Mouse (Mus musculus): Measurements from ENCODE around the gene Acly. TPM values are rescaled to one million over a fixed set of nuclear protein-coding genes. Genes with fewer than 3 reads are reported as not detected.

Gene Acly
- polyA plus RNA-seq, 1 experiment, result 24.7 TPM

DNA sequence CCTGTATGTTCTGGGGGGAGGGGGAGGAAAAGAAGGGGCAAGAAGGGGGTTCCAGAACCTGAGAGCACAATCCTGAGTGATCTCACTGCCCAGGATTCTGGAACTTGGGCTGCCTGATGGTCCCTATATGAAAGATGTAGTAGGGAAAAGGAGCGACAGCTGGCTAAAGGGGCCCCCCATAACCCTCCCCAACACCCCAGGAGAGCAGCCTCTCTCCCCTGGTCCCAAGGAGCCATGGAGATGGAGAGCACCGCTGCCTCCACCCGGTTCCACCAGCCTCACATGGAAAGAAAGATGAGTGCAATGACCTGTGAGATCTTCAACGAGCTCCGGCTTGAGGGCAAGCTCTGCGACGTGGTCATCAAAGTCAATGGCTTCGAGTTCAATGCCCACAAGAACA is 86.0 kb downstream of the Acly start, which contains the start of the genes Nt5c3b and Klhl10:
Nt5c3b (minus strand) TSS at position 12 of the 400 bp plus-strand sequence.
Klhl10 (plus strand) TSS at position 121 of the 400 bp plus-strand sequence.
- Histone ChIP-seq H3K27ac (ENCODE audit: control insufficient read depth, insufficient read depth, low read depth, low read length) (peak within 1 kb of the TSS; percentile 5; the same call in 1 of the 2 replicates), H3K4me3 (ENCODE audit: control insufficient read depth, low read depth, low read length) (peak within 1 kb of the TSS; percentile 80), H3K36me3 (ENCODE audit: control insufficient read depth, insufficient read depth, low read length) (no peaks in the 10 kb centered on the region), H3K4me1 (ENCODE audit: control insufficient read depth, insufficient read depth, low read length) (peaks cover 5% of the 10 kb centered on the region), H3K27me3 (ENCODE audit: control insufficient read depth, insufficient read depth, low read length) (no peaks in the 10 kb centered on the region)
- no peak for TF ChIP-seq CTCF (IDR thresholded peaks at IDR 0.05; ENCODE audit: control insufficient read depth, insufficient read depth, insufficient replicate concordance, low read depth, low read length)
- peak; percentile 14; the same call in 1 of the 2 replicates for TF ChIP-seq POLR2A (IDR thresholded peaks at IDR 0.05; ENCODE audit: control insufficient read depth, low read depth, low read length)

GRCm38 (mm10) chr11:100440691-100441522 is 86.9 kb downstream of the Acly start:
- Histone ChIP-seq H3K27me3 (ENCODE audit: control insufficient read depth, insufficient read depth, low read length) (no peaks in the 10 kb centered on the region), H3K36me3 (ENCODE audit: control insufficient read depth, insufficient read depth, low read length) (no peaks in the 10 kb centered on the region), H3K4me1 (ENCODE audit: control insufficient read depth, insufficient read depth, low read length) (peaks cover 5% of the 10 kb centered on the region), H3K4me3 (ENCODE audit: control insufficient read depth, low read depth, low read length) (peak overlapping the region; percentile 80), H3K27ac (ENCODE audit: control insufficient read depth, insufficient read depth, low read depth, low read length) (peak overlapping the region; percentile 5; the same call in 1 of the 2 replicates)
- TF ChIP-seq CTCF (IDR thresholded peaks at IDR 0.05; ENCODE audit: control insufficient read depth, insufficient read depth, insufficient replicate concordance, low read depth, low read length) (no peak), POLR2A (IDR thresholded peaks at IDR 0.05; ENCODE audit: control insufficient read depth, low read depth, low read length) (peak; percentile 91)

DNA sequence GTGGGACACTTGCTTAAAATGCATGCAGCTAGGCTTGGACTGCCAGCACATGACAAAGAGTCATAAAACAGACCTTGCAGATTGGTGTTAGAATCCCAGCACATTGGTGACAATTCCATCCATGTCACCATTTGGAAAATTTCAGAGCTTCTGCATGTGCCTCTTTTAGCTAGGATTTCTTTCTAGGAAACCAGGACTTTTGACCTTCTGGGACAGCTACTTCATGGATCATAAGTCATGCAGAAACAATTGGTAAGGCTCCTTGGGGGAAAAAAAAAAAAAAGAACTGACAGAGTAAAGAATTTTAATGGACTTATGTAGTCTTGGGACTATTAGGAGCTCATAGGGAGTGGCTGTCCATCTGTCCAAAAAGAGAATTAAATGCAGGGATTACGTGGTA is 89.9 kb downstream of the Acly start:
- Histone ChIP-seq H3K4me3 (ENCODE audit: control insufficient read depth, low read depth, low read length) (no peak overlapping the region), H3K27me3 (ENCODE audit: control insufficient read depth, insufficient read depth, low read length) (no peaks in the 10 kb centered on the region), H3K27ac (ENCODE audit: control insufficient read depth, insufficient read depth, low read depth, low read length) (no peak overlapping the region), H3K36me3 (ENCODE audit: control insufficient read depth, insufficient read depth, low read length) (no peaks in the 10 kb centered on the region), H3K4me1 (ENCODE audit: control insufficient read depth, insufficient read depth, low read length) (peaks cover 6% of the 10 kb centered on the region)
- no peak for TF ChIP-seq CTCF (IDR thresholded peaks at IDR 0.05; ENCODE audit: control insufficient read depth, insufficient read depth, insufficient replicate concordance, low read depth, low read length)
- TF ChIP-seq POLR2A (IDR thresholded peaks at IDR 0.05; ENCODE audit: control insufficient read depth, low read depth, low read length), result no peak

DNA sequence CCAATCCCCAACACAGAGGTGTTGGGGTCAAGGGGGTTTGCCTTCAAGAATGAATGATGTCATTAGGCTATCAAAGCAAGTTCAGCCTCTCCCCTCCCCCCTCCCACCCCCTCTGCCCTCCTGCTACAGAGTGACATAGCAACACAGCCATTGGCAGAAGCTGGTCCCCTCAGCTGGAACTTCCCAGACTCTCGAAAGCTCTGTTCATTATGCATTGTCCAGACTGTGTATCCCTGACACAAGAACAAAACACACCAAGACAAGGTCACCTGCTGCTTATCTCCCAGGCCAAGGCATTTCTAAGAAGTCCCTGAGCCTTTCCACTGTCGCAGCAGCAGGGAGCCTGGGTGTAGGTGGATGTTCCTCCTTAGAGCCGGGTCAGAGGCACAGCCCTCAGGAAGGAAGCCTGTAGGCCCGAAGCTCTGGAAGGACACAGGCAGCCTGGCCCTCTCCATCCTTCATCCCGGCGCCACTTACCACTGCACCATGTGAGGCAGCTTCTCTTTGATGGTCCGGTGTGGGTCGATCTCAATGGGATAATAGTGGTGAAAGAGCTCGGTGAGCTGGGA is 92.0 kb downstream of the Acly start:
- peak overlapping the region; percentile 37 for H3K27ac ChIP-seq (ENCODE audit: control insufficient read depth, insufficient read depth, low read depth, low read length)
- peaks cover 8% of the 10 kb centered on the region for H3K4me1 ChIP-seq (ENCODE audit: control insufficient read depth, insufficient read depth, low read length)
- TF ChIP-seq POLR2A (IDR thresholded peaks at IDR 0.05; ENCODE audit: control insufficient read depth, low read depth, low read length) (no peak), CTCF (IDR thresholded peaks at IDR 0.05; ENCODE audit: control insufficient read depth, insufficient read depth, insufficient replicate concordance, low read depth, low read length) (no peak)
- H3K4me3 ChIP-seq (ENCODE audit: control insufficient read depth, low read depth, low read length), result no peak overlapping the region
- H3K36me3 ChIP-seq (ENCODE audit: control insufficient read depth, insufficient read depth, low read length), result no peaks in the 10 kb centered on the region
- H3K27me3 ChIP-seq (ENCODE audit: control insufficient read depth, insufficient read depth, low read length), result no peaks in the 10 kb centered on the region

GRCm38 (mm10) chr11:100432002-100432401 is 95.8 kb downstream of the Acly start:
- no peak for TF ChIP-seq CTCF (IDR thresholded peaks at IDR 0.05; ENCODE audit: control insufficient read depth, insufficient read depth, insufficient replicate concordance, low read depth, low read length)
- no peak for TF ChIP-seq POLR2A (IDR thresholded peaks at IDR 0.05; ENCODE audit: control insufficient read depth, low read depth, low read length)
- Histone ChIP-seq H3K4me3 (ENCODE audit: control insufficient read depth, low read depth, low read length) (no peak overlapping the region), H3K36me3 (ENCODE audit: control insufficient read depth, insufficient read depth, low read length) (no peaks in the 10 kb centered on the region), H3K4me1 (ENCODE audit: control insufficient read depth, insufficient read depth, low read length) (peaks cover 19% of the 10 kb centered on the region), H3K27ac (ENCODE audit: control insufficient read depth, insufficient read depth, low read depth, low read length) (no peak overlapping the region), H3K27me3 (ENCODE audit: control insufficient read depth, insufficient read depth, low read length) (no peaks in the 10 kb centered on the region)

DNA sequence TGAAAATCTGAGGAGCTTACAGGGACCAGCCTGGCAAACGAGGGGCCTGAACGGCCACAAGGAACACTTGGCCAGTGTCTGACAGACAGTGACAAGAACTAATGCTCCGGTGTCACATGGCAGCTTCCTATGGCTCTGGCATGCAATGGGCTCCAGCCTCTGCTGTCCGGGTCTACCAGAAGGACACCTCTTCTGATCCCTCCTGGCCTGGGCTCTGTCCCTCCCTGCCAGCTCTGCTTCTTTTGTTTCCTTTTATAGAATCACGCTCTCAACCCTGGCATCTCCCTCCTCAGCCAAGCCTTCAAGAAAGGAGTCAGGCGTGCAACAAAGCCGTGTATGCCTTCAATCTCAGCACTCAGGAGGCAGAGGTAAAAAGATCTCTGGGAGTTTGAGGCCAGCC is 97.7 kb downstream of the Acly start:
- Histone ChIP-seq H3K4me3 (ENCODE audit: control insufficient read depth, low read depth, low read length) (no peak overlapping the region), H3K4me1 (ENCODE audit: control insufficient read depth, insufficient read depth, low read length) (peaks cover 23% of the 10 kb centered on the region), H3K27me3 (ENCODE audit: control insufficient read depth, insufficient read depth, low read length) (no peaks in the 10 kb centered on the region), H3K36me3 (ENCODE audit: control insufficient read depth, insufficient read depth, low read length) (no peaks in the 10 kb centered on the region), H3K27ac (ENCODE audit: control insufficient read depth, insufficient read depth, low read depth, low read length) (peak overlapping the region; percentile 71)
- TF ChIP-seq POLR2A (IDR thresholded peaks at IDR 0.05; ENCODE audit: control insufficient read depth, low read depth, low read length) (no peak), CTCF (IDR thresholded peaks at IDR 0.05; ENCODE audit: control insufficient read depth, insufficient read depth, insufficient replicate concordance, low read depth, low read length) (no peak)

GRCm38 (mm10) chr11:100428612-100429199 is 99.1 kb downstream of the Acly start:
- Histone ChIP-seq H3K27me3 (ENCODE audit: control insufficient read depth, insufficient read depth, low read length) (no peaks in the 10 kb centered on the region), H3K4me3 (ENCODE audit: control insufficient read depth, low read depth, low read length) (no peak overlapping the region), H3K36me3 (ENCODE audit: control insufficient read depth, insufficient read depth, low read length) (no peaks in the 10 kb centered on the region), H3K27ac (ENCODE audit: control insufficient read depth, insufficient read depth, low read depth, low read length) (peak overlapping the region; percentile 87), H3K4me1 (ENCODE audit: control insufficient read depth, insufficient read depth, low read length) (peaks cover 23% of the 10 kb centered on the region)
- no peak for TF ChIP-seq POLR2A (IDR thresholded peaks at IDR 0.05; ENCODE audit: control insufficient read depth, low read depth, low read length)
- no peak for TF ChIP-seq CTCF (IDR thresholded peaks at IDR 0.05; ENCODE audit: control insufficient read depth, insufficient read depth, insufficient replicate concordance, low read depth, low read length)

Data from testis, adult 2 months (tissue).